Mouse (Mus musculus): ENCODE measurements around the gene Ntm. TPM values are rescaled to one million over a fixed set of nuclear protein-coding genes. Genes with fewer than 3 reads are reported as not detected.

Gene Ntm
- polyA plus RNA-seq, 1 experiment from 2014 or later, result 0.66 TPM

GRCm38 (mm10) chr9:29296752-29297151 lies 666.2 kb downstream of the Ntm start:
- no peak overlapping the region for H3K27ac ChIP-seq (replicated peaks)
- H3K4me1 ChIP-seq (replicated peaks), result no peaks in the 10 kb centered on the region

GRCm38 (mm10) chr9:29288003-29288704 lies 674.8 kb downstream of the Ntm start:
- Histone ChIP-seq H3K9ac (no peak overlapping the region), H3K4me3 (replicated peaks) (no peak overlapping the region), H3K27ac (replicated peaks) (no peak overlapping the region), H3K4me1 (replicated peaks) (no peaks in the 10 kb centered on the region), H3K27me3 (no peaks in the 10 kb centered on the region), H3K4me2 (no peak overlapping the region), H3K36me3 (replicated peaks) (no peaks in the 10 kb centered on the region), H3K9me3 (replicated peaks) (no peaks in the 10 kb centered on the region)
- ATAC-seq (ENCODE audit: insufficient read depth), result no peak
- 58% methylated on average over 7 of the region's 7 CpGs for WGBS (ENCODE audit: insufficient replicate concordance)

More at GRCm38 (mm10) chr9:29296752-29297151, 666.2 kb downstream of the Ntm start:
- no peak for ATAC-seq (ENCODE audit: insufficient read depth)
- Histone ChIP-seq H3K9me3 (replicated peaks) (no peaks in the 10 kb centered on the region), H3K4me2 (no peak overlapping the region), H3K27me3 (no peaks in the 10 kb centered on the region), H3K9ac (no peak overlapping the region), H3K36me3 (replicated peaks) (no peaks in the 10 kb centered on the region), H3K4me3 (replicated peaks) (no peak overlapping the region)
- WGBS (ENCODE audit: insufficient replicate concordance), result 59% methylated on average over 3 of the region's 3 CpGs

GRCm38 (mm10) chr9:29285144-29285543 lies 677.8 kb downstream of the Ntm start:
- Histone ChIP-seq H3K4me3 (replicated peaks) (no peak overlapping the region), H3K27me3 (no peaks in the 10 kb centered on the region), H3K4me2 (no peak overlapping the region), H3K36me3 (replicated peaks) (no peaks in the 10 kb centered on the region), H3K9ac (no peak overlapping the region), H3K27ac (replicated peaks) (no peak overlapping the region), H3K9me3 (replicated peaks) (no peaks in the 10 kb centered on the region), H3K4me1 (replicated peaks) (no peaks in the 10 kb centered on the region)
- ATAC-seq (ENCODE audit: insufficient read depth), result no peak

- no peak overlapping the region for H3K9ac ChIP-seq
- no peak for ATAC-seq (ENCODE audit: insufficient read depth)
- H3K36me3 ChIP-seq (replicated peaks), result no peaks in the 10 kb centered on the region
- H3K27me3 ChIP-seq, result no peaks in the 10 kb centered on the region
- H3K9me3 ChIP-seq (replicated peaks), result no peaks in the 10 kb centered on the region
- no peak overlapping the region for H3K4me2 ChIP-seq
- H3K4me3 ChIP-seq (replicated peaks), result no peak overlapping the region
- 59% methylated on average over 3 of the region's 3 CpGs for WGBS (ENCODE audit: insufficient replicate concordance)
- H3K27ac ChIP-seq (replicated peaks), result no peak overlapping the region
- H3K4me1 ChIP-seq (replicated peaks), result no peaks in the 10 kb centered on the region
These were observed 690.1 kb downstream of the Ntm start for GRCm38 (mm10) chr9:29272861-29273260.

- no peak overlapping the region for H3K9ac ChIP-seq
- H3K27ac ChIP-seq (replicated peaks), result no peak overlapping the region
- H3K9me3 ChIP-seq (replicated peaks), result no peaks in the 10 kb centered on the region
- H3K4me3 ChIP-seq (replicated peaks), result no peak overlapping the region
- no peaks in the 10 kb centered on the region for H3K36me3 ChIP-seq (replicated peaks)
- H3K4me2 ChIP-seq, result no peak overlapping the region
- no peaks in the 10 kb centered on the region for H3K27me3 ChIP-seq
- ATAC-seq (ENCODE audit: insufficient read depth), result no peak
- 51% methylated on average over 6 of the region's 6 CpGs for WGBS (ENCODE audit: insufficient replicate concordance)
- H3K4me1 ChIP-seq (replicated peaks), result no peaks in the 10 kb centered on the region
These were observed 693.0 kb downstream of the Ntm start for GRCm38 (mm10) chr9:29269988-29270387.

- ATAC-seq (ENCODE audit: insufficient read depth), result no peak
- Histone ChIP-seq H3K9me3 (replicated peaks) (no peaks in the 10 kb centered on the region), H3K36me3 (replicated peaks) (no peaks in the 10 kb centered on the region), H3K4me3 (replicated peaks) (no peak overlapping the region), H3K4me2 (no peak overlapping the region), H3K4me1 (replicated peaks) (no peaks in the 10 kb centered on the region), H3K9ac (no peak overlapping the region), H3K27ac (replicated peaks) (no peak overlapping the region), H3K27me3 (no peaks in the 10 kb centered on the region)
- WGBS (ENCODE audit: insufficient replicate concordance), result 66% methylated on average over 2 of the region's 2 CpGs
These were observed 693.7 kb downstream of the Ntm start for GRCm38 (mm10) chr9:29269277-29269646.

- ATAC-seq (ENCODE audit: insufficient read depth), result no peak
- Histone ChIP-seq H3K4me1 (replicated peaks) (no peaks in the 10 kb centered on the region), H3K27me3 (no peaks in the 10 kb centered on the region), H3K4me3 (replicated peaks) (no peak overlapping the region), H3K9ac (no peak overlapping the region), H3K9me3 (replicated peaks) (no peaks in the 10 kb centered on the region), H3K27ac (replicated peaks) (no peak overlapping the region), H3K36me3 (replicated peaks) (no peaks in the 10 kb centered on the region), H3K4me2 (no peak overlapping the region)
- WGBS (ENCODE audit: insufficient replicate concordance), result 55% methylated on average over 10 of the region's 10 CpGs
These were observed 694.2 kb downstream of the Ntm start for GRCm38 (mm10) chr9:29268583-29269276.

- no peak overlapping the region for H3K9ac ChIP-seq
- no peak for ATAC-seq (ENCODE audit: insufficient read depth)
These were observed 695.3 kb downstream of the Ntm start for GRCm38 (mm10) chr9:29267663-29268062.

GRCm38 (mm10) chr9:29265177-29265576 lies 697.8 kb downstream of the Ntm start:
- Histone ChIP-seq H3K27me3 (no peaks in the 10 kb centered on the region), H3K4me2 (no peak overlapping the region), H3K4me3 (replicated peaks) (no peak overlapping the region), H3K4me1 (replicated peaks) (no peaks in the 10 kb centered on the region), H3K27ac (replicated peaks) (no peak overlapping the region), H3K9me3 (replicated peaks) (no peaks in the 10 kb centered on the region), H3K36me3 (replicated peaks) (no peaks in the 10 kb centered on the region), H3K9ac (no peak overlapping the region)
- whole genome bisulfite sequencing (ENCODE audit: insufficient replicate concordance), result 66% methylated on average over 4 of the region's 4 CpGs
- ATAC-seq (ENCODE audit: insufficient read depth), result no peak

More at GRCm38 (mm10) chr9:29267663-29268062, 695.3 kb downstream of the Ntm start:
- H3K27ac ChIP-seq (replicated peaks), result no peak overlapping the region
- no peak overlapping the region for H3K4me3 ChIP-seq (replicated peaks)
- H3K36me3 ChIP-seq (replicated peaks), result no peaks in the 10 kb centered on the region
- WGBS (ENCODE audit: insufficient replicate concordance), result 39% methylated on average over 3 of the region's 3 CpGs
- no peaks in the 10 kb centered on the region for H3K4me1 ChIP-seq (replicated peaks)
- no peaks in the 10 kb centered on the region for H3K9me3 ChIP-seq (replicated peaks)
- no peak overlapping the region for H3K4me2 ChIP-seq
- H3K27me3 ChIP-seq, result no peaks in the 10 kb centered on the region

GRCm38 (mm10) chr9:29262836-29263235 lies 700.1 kb downstream of the Ntm start:
- H3K36me3 ChIP-seq (replicated peaks), result no peaks in the 10 kb centered on the region
- ATAC-seq (ENCODE audit: insufficient read depth), result no peak
- no peak overlapping the region for H3K4me3 ChIP-seq (replicated peaks)
- no peak overlapping the region for H3K9ac ChIP-seq
- WGBS (ENCODE audit: insufficient replicate concordance), result 40% methylated on average over 3 of the region's 3 CpGs
- no peak overlapping the region for H3K4me2 ChIP-seq
- H3K27ac ChIP-seq (replicated peaks), result no peak overlapping the region
- H3K9me3 ChIP-seq (replicated peaks), result no peaks in the 10 kb centered on the region
- H3K27me3 ChIP-seq, result no peaks in the 10 kb centered on the region
- H3K4me1 ChIP-seq (replicated peaks), result no peaks in the 10 kb centered on the region

- no peak for ATAC-seq (ENCODE audit: insufficient read depth)
- Histone ChIP-seq H3K27me3 (no peaks in the 10 kb centered on the region), H3K9me3 (replicated peaks) (no peaks in the 10 kb centered on the region), H3K4me3 (replicated peaks) (no peak overlapping the region), H3K4me1 (replicated peaks) (no peaks in the 10 kb centered on the region), H3K36me3 (replicated peaks) (no peaks in the 10 kb centered on the region), H3K9ac (no peak overlapping the region), H3K4me2 (no peak overlapping the region), H3K27ac (replicated peaks) (no peak overlapping the region)
- 56% methylated on average over 2 of the region's 2 CpGs for WGBS (ENCODE audit: insufficient replicate concordance)
These were observed 710.1 kb downstream of the Ntm start for GRCm38 (mm10) chr9:29252866-29253265.

Measured in liver, embryonic 15.5 days (tissue).